Mouse (Mus musculus) erythroblast, adult 5-6 weeks (primary cell): Measurements from ENCODE around the gene Cnot2. TPM values are rescaled to one million over a fixed set of nuclear protein-coding genes. Genes with fewer than 3 reads are reported as not detected.

Experiments used
- ATAC-seq: replicated peaks from 2 replicates; pipeline ENCODE4 v1.8.0; 2016; ENCODE audit warnings: moderate number of reproducible peaks, mild to moderate bottlenecking, moderate TSS enrichment, inconsistent platforms; ENCODE audit not compliant: poor library complexity, low FRiP score, severe bottlenecking
- total RNA-seq, 2 experiments: library from RNA; stranded (forward) in 1 of 2; stranded (reverse) in 1 of 2; fragments of 150-400 nt in 1 of 2; fragments of 200-764, 138-1000 nt in 1 of 2; gene quantifications; 2 replicates each; pipeline versions ENCODE4 v1.2.3 to v1.2.4; 2015 to 2017; ENCODE audit warnings: low replicate concordance in 2 of 2

Gene Cnot2
- total RNA-seq, 2 experiments from 2014 or later = 31.9 to 60.4 TPM

GRCm38 (mm10) chr10:116444371-116444770 is 136.9 kb downstream of the Cnot2 start:
- ATAC-seq = no peak

GRCm38 (mm10) chr10:116440946-116441345 is 140.4 kb downstream of the Cnot2 start:
- no peak for ATAC-seq

GRCm38 (mm10) chr10:116440088-116440487 is 141.2 kb downstream of the Cnot2 start:
- ATAC-seq = no peak

GRCm38 (mm10) chr10:116435455-116435854 is 145.9 kb downstream of the Cnot2 start:
- no peak for ATAC-seq

Other genes with a start within 250 kb of the Cnot2 start
- gene Kcnmb4, start 107.6 kb downstream of the Cnot2 start, total RNA-seq (2015; ENCODE audit: low replicate concordance) = not detected in 2 replicates
- gene Kcnmb4, start 107.6 kb downstream of the Cnot2 start, total RNA-seq (2017; ENCODE audit: low replicate concordance) = 1.4 TPM in 1 of 2 replicates, not detected in the other